Mouse (Mus musculus): Measurements from ENCODE around the gene Arfgap3. TPM values are rescaled to one million over a fixed set of nuclear protein-coding genes. Genes with fewer than 3 reads are reported as not detected.
"Not testable (repeated sequence)": the region's sequence is repeated elsewhere in the genome, so short reads cannot be mapped to it uniquely, and the experiment has no call there.

Gene Arfgap3
- polyA plus RNA-seq, 1 experiment from 2014 or later, result 38.4 TPM

DNA sequence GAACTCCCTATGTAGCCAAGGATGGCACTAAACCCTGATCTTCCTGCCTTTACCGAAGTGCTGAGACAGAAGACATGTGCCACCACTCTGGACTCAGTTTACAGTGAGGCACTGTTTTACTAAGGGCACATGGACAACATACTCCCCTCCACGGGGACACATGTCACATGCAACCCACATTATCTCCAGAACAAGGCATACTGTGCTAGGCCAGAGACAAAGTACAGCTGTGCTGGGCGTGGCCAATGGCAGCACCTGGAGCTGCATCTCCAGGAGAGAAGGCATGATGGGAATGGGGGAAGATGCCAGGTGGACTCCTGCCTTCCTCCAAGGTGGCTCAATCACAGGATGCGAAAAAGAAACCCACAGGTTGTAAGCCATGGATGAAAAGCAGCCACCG is 21.1 kb downstream of the Arfgap3 start:
- no peak overlapping the region for H3K27ac ChIP-seq
- ATAC-seq (ENCODE audit: low FRiP score) (no peak), DNase-seq (ENCODE audit: low spot score) (no peak)
- WGBS, result 89% methylated on average over 5 of the region's 5 CpGs
- no peak overlapping the region for H3K9ac ChIP-seq
- peaks cover 87% of the 10 kb centered on the region for H3K36me3 ChIP-seq (replicated peaks; ENCODE audit: control insufficient read depth, insufficient read depth)
- no peaks in the 10 kb centered on the region for H3K9me3 ChIP-seq (ENCODE audit: control insufficient read depth, low read length)
- no peak overlapping the region for H3K4me2 ChIP-seq (replicated peaks)
- H3K4me3 ChIP-seq (replicated peaks; ENCODE audit: low read length), result no peak overlapping the region
- H3K4me1 ChIP-seq (replicated peaks; ENCODE audit: control insufficient read depth, insufficient read depth, low read length), result no peaks in the 10 kb centered on the region
- H3K27me3 ChIP-seq (ENCODE audit: control insufficient read depth, insufficient read depth, low read length), result no peaks in the 10 kb centered on the region

DNA sequence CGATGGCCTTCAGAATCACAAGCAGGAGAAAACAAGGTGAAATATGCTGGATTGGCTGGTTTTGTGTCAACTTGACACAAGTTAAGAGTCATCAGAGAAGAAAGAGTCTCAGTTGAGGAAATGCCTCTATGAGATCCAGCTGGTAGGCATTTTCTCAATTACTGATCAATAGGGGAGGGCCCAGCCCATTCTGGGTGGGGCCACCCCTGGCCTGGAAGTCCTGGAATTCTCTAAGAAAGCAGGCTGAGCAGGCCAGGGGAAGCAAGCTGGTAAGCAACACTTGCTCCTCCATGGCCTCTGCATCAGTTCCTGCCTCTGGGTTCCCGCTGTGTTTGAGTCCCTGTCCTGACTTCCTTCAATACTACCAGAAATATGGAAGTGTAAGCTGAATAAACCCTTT is 27.0 kb downstream of the Arfgap3 start:
- Histone ChIP-seq H3K36me3 (replicated peaks; ENCODE audit: control insufficient read depth, insufficient read depth) (peaks cover 67% of the 10 kb centered on the region), H3K27ac (no peak overlapping the region), H3K27me3 (ENCODE audit: control insufficient read depth, insufficient read depth, low read length) (no peaks in the 10 kb centered on the region), H3K4me2 (replicated peaks) (no peak overlapping the region), H3K4me1 (replicated peaks; ENCODE audit: control insufficient read depth, insufficient read depth, low read length) (no peaks in the 10 kb centered on the region), H3K9ac (no peak overlapping the region), H3K9me3 (ENCODE audit: control insufficient read depth, low read length) (no peaks in the 10 kb centered on the region), H3K4me3 (replicated peaks; ENCODE audit: low read length) (no peak overlapping the region)
- no peak for DNase-seq (ENCODE audit: low spot score)
- WGBS, result 98% methylated on average over 2 of the region's 2 CpGs
- no peak for ATAC-seq (ENCODE audit: low FRiP score)

DNA sequence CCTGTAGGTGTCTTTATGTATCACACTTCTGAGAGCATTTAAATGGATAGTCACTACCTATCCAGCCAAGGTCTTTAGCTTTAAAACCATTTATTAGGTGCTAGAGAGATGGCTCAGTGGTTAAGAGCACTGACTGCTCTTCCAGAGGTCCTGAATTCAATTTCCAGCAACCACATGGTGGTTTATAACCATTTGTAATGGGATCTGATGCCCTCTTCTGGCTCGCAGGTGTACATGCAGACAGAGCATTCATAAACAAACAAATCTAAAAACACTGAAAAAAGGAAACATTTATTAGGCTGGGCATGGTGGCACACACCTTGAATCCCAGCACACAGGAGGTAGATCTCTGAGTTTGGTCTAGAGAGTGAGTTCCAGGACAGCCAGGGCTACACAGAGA is 35.1 kb downstream of the Arfgap3 start:
- Histone ChIP-seq H3K27me3 (ENCODE audit: control insufficient read depth, insufficient read depth, low read length) (no peaks in the 10 kb centered on the region), H3K27ac (no peak overlapping the region), H3K36me3 (replicated peaks; ENCODE audit: control insufficient read depth, insufficient read depth) (peaks cover 59% of the 10 kb centered on the region), H3K4me1 (replicated peaks; ENCODE audit: control insufficient read depth, insufficient read depth, low read length) (no peaks in the 10 kb centered on the region), H3K4me2 (replicated peaks) (no peak overlapping the region), H3K9me3 (ENCODE audit: control insufficient read depth, low read length) (no peaks in the 10 kb centered on the region), H3K4me3 (replicated peaks; ENCODE audit: low read length) (no peak overlapping the region), H3K9ac (no peak overlapping the region)
- ATAC-seq (ENCODE audit: low FRiP score), result no peak
- no peak for DNase-seq (ENCODE audit: low spot score)
- 79% methylated on average over 1 of the region's 1 CpGs for WGBS

DNA sequence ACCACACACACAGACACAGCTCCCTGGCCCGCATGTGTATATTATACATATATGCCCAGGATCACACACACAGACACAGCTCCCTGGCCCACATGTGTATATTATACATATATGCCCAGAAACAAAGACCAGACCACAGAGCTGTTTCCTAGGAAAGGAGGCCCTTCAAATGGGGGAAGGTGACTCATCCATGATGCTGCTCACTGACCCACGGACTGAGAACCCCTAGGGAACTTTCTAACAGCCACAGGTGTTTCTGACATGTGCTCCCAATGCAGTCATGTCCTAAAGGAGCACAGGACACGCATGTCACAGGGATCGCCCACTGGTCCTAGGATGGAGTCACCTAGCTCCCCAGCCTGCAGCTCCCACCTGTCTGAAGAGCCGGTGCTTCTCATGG is 40.2 kb downstream of the Arfgap3 start:
- Histone ChIP-seq H3K4me3 (replicated peaks; ENCODE audit: low read length) (no peak overlapping the region), H3K36me3 (replicated peaks; ENCODE audit: control insufficient read depth, insufficient read depth) (peaks cover 77% of the 10 kb centered on the region), H3K4me1 (replicated peaks; ENCODE audit: control insufficient read depth, insufficient read depth, low read length) (no peaks in the 10 kb centered on the region), H3K9ac (no peak overlapping the region), H3K27ac (no peak overlapping the region), H3K27me3 (ENCODE audit: control insufficient read depth, insufficient read depth, low read length) (no peaks in the 10 kb centered on the region), H3K4me2 (replicated peaks) (no peak overlapping the region), H3K9me3 (ENCODE audit: control insufficient read depth, low read length) (no peaks in the 10 kb centered on the region)
- WGBS, result 93% methylated on average over 5 of the region's 5 CpGs
- ATAC-seq (ENCODE audit: low FRiP score), result no peak
- DNase-seq (ENCODE audit: low spot score), result no peak

DNA sequence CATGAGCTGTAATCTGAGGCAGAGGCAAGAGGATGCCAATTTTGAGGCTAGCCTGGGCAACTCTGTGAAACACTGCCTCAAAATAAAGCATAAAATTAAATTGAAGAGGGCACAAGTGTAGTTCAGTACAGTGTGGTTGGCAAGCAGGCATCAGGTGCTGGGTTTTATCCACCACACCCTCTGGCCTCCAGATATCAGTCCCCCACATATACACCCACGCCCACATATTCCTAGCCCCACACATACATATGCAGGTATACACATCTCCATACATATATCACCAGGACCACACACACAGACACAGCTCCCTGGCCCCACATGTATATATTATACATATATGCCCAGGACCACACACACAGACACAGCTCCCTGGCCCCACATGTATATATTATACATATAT is 41.3 kb downstream of the Arfgap3 start:
- H3K36me3 ChIP-seq (replicated peaks; ENCODE audit: control insufficient read depth, insufficient read depth), result peaks cover 74% of the 10 kb centered on the region

DNA sequence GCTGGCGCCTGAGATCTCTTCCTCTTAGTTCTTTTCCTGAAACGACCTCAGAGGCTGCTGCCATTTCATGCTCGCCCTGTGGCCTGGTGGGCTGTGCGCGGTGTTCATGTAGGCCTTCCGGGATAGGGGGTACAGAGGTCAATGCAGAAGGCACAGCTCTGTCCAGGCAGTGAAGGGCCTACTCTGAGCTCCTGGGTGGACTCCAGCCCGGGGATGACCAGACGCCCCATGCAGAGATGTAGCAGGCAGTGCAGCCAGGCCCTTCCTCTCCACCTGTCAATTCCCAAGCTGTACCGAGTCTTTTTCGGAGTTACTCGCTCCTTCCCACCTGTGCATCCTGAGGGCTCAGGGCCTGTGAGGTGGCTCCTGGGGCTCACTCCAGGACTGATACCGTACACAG is 43.9 kb downstream of the Arfgap3 start:
- no peak overlapping the region for H3K4me3 ChIP-seq (replicated peaks; ENCODE audit: low read length)
- H3K36me3 ChIP-seq (replicated peaks; ENCODE audit: control insufficient read depth, insufficient read depth), result peaks cover 63% of the 10 kb centered on the region
- peak overlapping the region; percentile 29; the same call in 1 of the 2 replicates for H3K27ac ChIP-seq
- ATAC-seq (ENCODE audit: low FRiP score) (no peak), DNase-seq (ENCODE audit: low spot score) (no peak)
- no peaks in the 10 kb centered on the region for H3K9me3 ChIP-seq (ENCODE audit: control insufficient read depth, low read length)
- WGBS, result 87% methylated on average over 12 of the region's 12 CpGs
- no peaks in the 10 kb centered on the region for H3K27me3 ChIP-seq (ENCODE audit: control insufficient read depth, insufficient read depth, low read length)
- no peak overlapping the region for H3K4me2 ChIP-seq (replicated peaks)
- no peak overlapping the region for H3K9ac ChIP-seq
- H3K4me1 ChIP-seq (replicated peaks; ENCODE audit: control insufficient read depth, insufficient read depth, low read length), result no peaks in the 10 kb centered on the region

More for the DNA sequence above, 41.3 kb downstream of the Arfgap3 start:
- H3K27ac ChIP-seq; H3K9me3 ChIP-seq (ENCODE audit: control insufficient read depth, low read length); ATAC-seq (ENCODE audit: low FRiP score); DNase-seq (ENCODE audit: low spot score); H3K27me3 ChIP-seq (ENCODE audit: control insufficient read depth, insufficient read depth, low read length); H3K4me3 ChIP-seq (replicated peaks; ENCODE audit: low read length); H3K4me2 ChIP-seq (replicated peaks); H3K4me1 ChIP-seq (replicated peaks; ENCODE audit: control insufficient read depth, insufficient read depth, low read length); H3K9ac ChIP-seq: not testable (repeated sequence)
- WGBS, result 88% methylated on average over 1 of the region's 1 CpGs

DNA sequence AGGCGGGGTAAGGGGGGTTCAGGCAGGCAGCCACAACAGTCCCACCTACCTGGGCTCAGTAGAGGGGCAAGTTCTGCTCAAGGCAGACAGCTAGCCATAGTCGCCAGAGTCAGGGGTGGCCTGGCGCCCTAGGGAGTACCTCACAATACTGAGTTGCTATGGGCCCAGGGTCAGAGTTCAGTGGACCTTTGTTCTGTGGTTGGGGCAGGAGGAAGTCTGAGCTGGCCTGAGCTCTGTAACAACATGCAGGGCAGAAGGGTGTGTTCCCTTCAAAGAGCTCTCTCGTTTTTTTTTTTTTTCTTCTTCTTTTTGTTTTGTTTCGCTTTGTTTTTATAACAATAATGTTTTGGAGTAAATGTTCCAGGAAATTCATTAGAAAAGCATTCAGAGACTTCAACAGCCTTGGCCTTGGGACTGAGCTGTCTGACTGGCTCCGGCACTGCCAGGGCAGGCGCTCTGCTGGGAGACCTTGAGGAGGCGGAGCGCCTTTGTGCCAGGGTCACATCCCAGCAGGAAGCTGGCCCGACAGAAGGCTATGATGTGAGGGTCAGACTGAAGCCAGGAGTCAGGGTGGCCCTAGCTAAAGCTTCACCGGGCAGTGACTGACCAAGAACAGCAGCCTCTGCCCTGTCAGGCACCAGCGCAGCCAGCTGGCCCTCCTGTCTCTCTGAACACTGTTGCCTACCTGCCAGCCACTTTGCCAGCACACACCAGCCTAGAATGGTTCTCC is 44.7 kb downstream of the Arfgap3 start:
- DNase-seq (ENCODE audit: low spot score) (no peak), ATAC-seq (ENCODE audit: low FRiP score) (no peak)
- no peak overlapping the region for H3K4me2 ChIP-seq (replicated peaks)
- peak overlapping the region; percentile 29; the same call in 1 of the 2 replicates for H3K27ac ChIP-seq
- peaks cover 59% of the 10 kb centered on the region for H3K36me3 ChIP-seq (replicated peaks; ENCODE audit: control insufficient read depth, insufficient read depth)
- H3K9me3 ChIP-seq (ENCODE audit: control insufficient read depth, low read length), result no peaks in the 10 kb centered on the region
- no peaks in the 10 kb centered on the region for H3K4me1 ChIP-seq (replicated peaks; ENCODE audit: control insufficient read depth, insufficient read depth, low read length)
- WGBS, result 41% methylated on average over 12 of the region's 12 CpGs
- no peaks in the 10 kb centered on the region for H3K27me3 ChIP-seq (ENCODE audit: control insufficient read depth, insufficient read depth, low read length)
- no peak overlapping the region for H3K4me3 ChIP-seq (replicated peaks; ENCODE audit: low read length)
- no peak overlapping the region for H3K9ac ChIP-seq

DNA sequence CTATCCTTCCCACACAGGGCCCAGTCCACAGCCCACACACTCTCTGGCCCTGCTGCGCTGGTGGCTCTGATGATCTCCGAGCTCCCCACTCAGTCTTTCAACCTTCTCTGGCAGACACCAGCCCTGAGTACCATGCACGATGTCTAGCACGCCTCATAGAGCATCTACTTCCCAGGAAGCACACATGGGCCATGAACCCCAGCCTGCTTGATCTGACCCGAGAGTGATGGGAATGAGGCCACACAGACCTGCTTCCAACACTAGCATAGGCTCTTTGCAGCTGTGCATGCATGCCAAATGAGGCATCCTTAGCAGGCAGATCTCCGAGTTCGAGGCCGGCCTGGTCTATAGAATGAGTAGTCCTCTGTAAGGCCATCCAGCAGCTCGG is 45.2 kb downstream of the Arfgap3 start:
- H3K36me3 ChIP-seq (replicated peaks; ENCODE audit: control insufficient read depth, insufficient read depth), result peaks cover 58% of the 10 kb centered on the region
- 74% methylated on average over 9 of the region's 9 CpGs for WGBS
- no peak overlapping the region for H3K9ac ChIP-seq
- no peaks in the 10 kb centered on the region for H3K27me3 ChIP-seq (ENCODE audit: control insufficient read depth, insufficient read depth, low read length)
- no peak overlapping the region for H3K4me3 ChIP-seq (replicated peaks; ENCODE audit: low read length)
- H3K27ac ChIP-seq, result no peak overlapping the region
- H3K4me1 ChIP-seq (replicated peaks; ENCODE audit: control insufficient read depth, insufficient read depth, low read length), result no peaks in the 10 kb centered on the region
- H3K4me2 ChIP-seq (replicated peaks), result no peak overlapping the region
- DNase-seq (ENCODE audit: low spot score), result no peak
- no peaks in the 10 kb centered on the region for H3K9me3 ChIP-seq (ENCODE audit: control insufficient read depth, low read length)
- ATAC-seq (ENCODE audit: low FRiP score), result no peak

DNA sequence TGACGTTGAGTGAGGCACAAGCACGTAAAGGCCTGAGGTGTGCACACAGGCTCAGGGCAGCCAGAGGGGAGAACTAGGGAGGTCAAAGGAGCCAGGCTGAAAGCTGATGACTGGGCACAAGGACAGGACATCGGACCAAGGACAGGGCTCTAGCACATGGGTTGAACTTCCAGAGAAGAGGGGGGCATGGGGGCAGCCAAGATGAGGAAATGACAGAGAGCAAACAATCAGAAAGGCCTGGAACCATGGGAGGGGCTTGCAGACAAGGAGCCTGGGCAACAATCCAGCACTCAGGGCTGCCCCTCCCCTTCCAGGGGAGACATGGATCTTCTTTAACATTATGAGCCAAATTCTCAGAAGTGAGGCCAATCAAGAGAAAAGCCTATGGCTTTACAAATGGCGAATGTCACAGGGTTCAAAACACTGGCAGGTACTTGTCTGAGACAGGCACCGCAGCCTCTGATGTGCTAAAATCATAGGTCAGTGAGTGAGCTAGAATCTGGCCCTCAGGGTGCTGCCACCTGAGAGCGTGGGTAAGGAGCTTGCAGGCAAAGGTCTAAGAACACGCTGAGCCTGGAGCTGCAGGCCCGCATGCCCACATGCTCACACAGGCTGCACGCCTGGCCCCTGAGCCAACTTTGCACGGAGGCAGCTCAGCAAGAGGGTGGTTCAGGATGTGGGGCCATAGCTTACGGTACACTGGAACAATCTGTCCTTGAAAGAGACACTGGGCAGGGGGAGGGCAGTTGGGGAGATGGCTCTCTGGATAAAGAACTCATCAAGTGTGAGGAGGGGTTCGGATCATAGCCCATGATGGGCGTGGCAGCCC is 46.2 kb downstream of the Arfgap3 start:
- Histone ChIP-seq H3K36me3 (replicated peaks; ENCODE audit: control insufficient read depth, insufficient read depth) (peaks cover 64% of the 10 kb centered on the region), H3K4me3 (replicated peaks; ENCODE audit: low read length) (no peak overlapping the region), H3K27ac (no peak overlapping the region), H3K9me3 (ENCODE audit: control insufficient read depth, low read length) (no peaks in the 10 kb centered on the region), H3K27me3 (ENCODE audit: control insufficient read depth, insufficient read depth, low read length) (no peaks in the 10 kb centered on the region), H3K4me2 (replicated peaks) (no peak overlapping the region), H3K4me1 (replicated peaks; ENCODE audit: control insufficient read depth, insufficient read depth, low read length) (no peaks in the 10 kb centered on the region), H3K9ac (no peak overlapping the region)
- no peak for DNase-seq (ENCODE audit: low spot score)
- ATAC-seq (ENCODE audit: low FRiP score), result no peak
- WGBS, result 89% methylated on average over 13 of the region's 13 CpGs

All from hindbrain, embryonic 14.5 days (tissue).